Comparison of ENCODE assay signal across 11 mouse cellular contexts in the genomic region with DNA sequence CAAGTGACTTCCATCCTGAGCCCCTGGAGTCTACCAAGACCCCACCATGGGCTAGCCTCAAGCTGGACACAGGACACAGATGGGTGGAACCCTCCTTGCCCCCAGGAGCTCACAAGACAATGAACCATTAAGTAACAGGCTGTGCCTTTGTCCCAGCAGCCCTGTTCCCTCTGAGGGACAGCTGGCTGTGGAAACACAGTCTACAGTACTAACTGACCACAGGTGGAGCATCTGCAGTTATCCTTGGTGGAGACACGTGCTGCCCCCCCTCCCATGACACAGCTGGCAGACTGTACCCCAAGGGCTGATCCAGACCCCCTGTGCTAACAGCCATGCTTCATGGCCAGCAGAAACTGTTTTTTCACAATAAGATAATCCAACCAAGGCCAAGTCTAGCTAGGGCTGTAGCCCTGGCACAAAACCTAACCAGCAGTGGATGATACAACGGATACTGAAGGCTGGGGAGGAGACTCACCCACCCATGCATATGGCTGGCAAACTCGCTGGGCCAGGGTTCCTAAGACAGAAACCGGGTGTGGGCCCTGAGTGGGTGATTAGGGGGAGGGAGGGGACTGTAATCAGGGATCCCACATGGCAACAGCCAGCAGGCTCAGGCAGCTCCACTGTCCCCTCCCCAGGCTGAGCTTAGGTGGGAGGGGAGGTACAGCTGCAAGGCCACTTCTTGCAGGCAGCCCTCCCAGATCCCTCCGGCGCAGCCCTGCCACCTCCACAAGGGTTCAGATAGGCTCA. TPM values are rescaled to one million over a fixed set of nuclear protein-coding genes. Genes with fewer than 3 reads are reported as not detected.
A peak's percentile ranks its signal among the peaks of the same experiment; 100 is the strongest.
DNase-seq lines count a peak whose midpoint lies in the region; ATAC-seq and TF ChIP-seq lines count a peak whose summit lies in the region.
"Had no signal": no experiment of that assay in that cellular context is flagged by ENCODE, and none has a peak within 500 bp of the region (broad histone marks: within the 10 kb centered on the region; RNA-seq: fewer than 3 reads in every experiment).

No protein-coding gene starts in this region.

- H3K4me3 ChIP-seq in kidney, adult 2 months (ENCODE audit: insufficient read depth, low read depth, low read length) = no peak overlapping the region
- H3K4me3 ChIP-seq in hindbrain, postnatal 0 days (ENCODE audit: low read length) = no peak overlapping the region
- H3K4me3 ChIP-seq in lung, adult 2 months (replicated peaks; ENCODE audit: extremely low read depth, low read depth, low read length) = no peak overlapping the region
- no peak overlapping the region for H3K4me3 ChIP-seq in midbrain, postnatal 0 days (ENCODE audit: low read depth, low read length)

- H3K36me3 ChIP-seq in kidney, adult 2 months (ENCODE audit: control insufficient read depth, insufficient read depth, low read length) = no peaks in the 10 kb centered on the region
- no peaks in the 10 kb centered on the region for H3K36me3 ChIP-seq in hindbrain, postnatal 0 days (ENCODE audit: insufficient read depth, low read length)
- H3K36me3 ChIP-seq in midbrain, postnatal 0 days (ENCODE audit: insufficient read depth, low read length) = no peaks in the 10 kb centered on the region

- WGBS in kidney, adult 2 months = 72% methylated on average over 6 of the region's 6 CpGs
- 58% methylated on average over 6 of the region's 6 CpGs for WGBS in hindbrain, postnatal 0 days
- 84% methylated on average over 6 of the region's 6 CpGs for WGBS in lung, adult 2 months
- WGBS in midbrain, postnatal 0 days = 78% methylated on average over 6 of the region's 6 CpGs

- H3K9ac ChIP-seq in hindbrain, postnatal 0 days (replicated peaks; ENCODE audit: low read length) = no peak overlapping the region
- H3K9ac ChIP-seq in midbrain, postnatal 0 days (replicated peaks; ENCODE audit: low read length, poor library complexity, severe bottlenecking) = no peak overlapping the region

- peaks cover 79% of the 10 kb centered on the region for H3K4me1 ChIP-seq in kidney, adult 2 months (ENCODE audit: control insufficient read depth, insufficient read depth, low read length)
- H3K4me1 ChIP-seq in hindbrain, postnatal 0 days (ENCODE audit: insufficient read depth, low read length) = no peaks in the 10 kb centered on the region
- peaks cover 22% of the 10 kb centered on the region for H3K4me1 ChIP-seq in lung, adult 2 months (ENCODE audit: control insufficient read depth, insufficient read depth, low read length)
- no peaks in the 10 kb centered on the region for H3K4me1 ChIP-seq in midbrain, postnatal 0 days (ENCODE audit: insufficient read depth, low read length)

- DNase-seq in kidney, adult 2 months = no peak
- DNase-seq in kidney, adult 9 months = no peak
- peak; percentile 29 for DNase-seq in brain, adult 2 months (ENCODE audit: low read depth, low spot score)
- no peak for DNase-seq in hindbrain, postnatal 0 days (ENCODE audit: low spot score)
- no peak for DNase-seq in cerebellum, adult 18-20 months
- no peak for DNase-seq in lung, adult 2 months
- no peak for DNase-seq in midbrain, postnatal 0 days (ENCODE audit: low spot score)
- DNase-seq: heart, postnatal 10 days; lung, postnatal 14 days had no signal

- TF ChIP-seq CTCF in kidney, adult 2 months (conservative IDR thresholded peaks at IDR 0.05; ENCODE audit: insufficient read depth, insufficient read length, low read depth, low read length) = no peak
- no peak for TF ChIP-seq CTCF in hindbrain, postnatal 0 days (IDR thresholded peaks at IDR 0.05; ENCODE audit: low read depth)
- no peak for TF ChIP-seq CTCF in lung, adult 2 months (IDR thresholded peaks at IDR 0.05; ENCODE audit: insufficient read depth, low read length)
- TF ChIP-seq CTCF in midbrain, postnatal 0 days (IDR thresholded peaks at IDR 0.05) = no peak

- H3K4me2 ChIP-seq in hindbrain, postnatal 0 days (ENCODE audit: low read depth, low read length) = no peak overlapping the region
- H3K4me2 ChIP-seq in midbrain, postnatal 0 days (ENCODE audit: low read depth, low read length, poor library complexity, severe bottlenecking) = no peak overlapping the region

- no peaks in the 10 kb centered on the region for H3K27me3 ChIP-seq in kidney, adult 2 months (replicated peaks; ENCODE audit: control insufficient read depth, insufficient read depth, low read length)
- H3K27me3 ChIP-seq in hindbrain, postnatal 0 days (ENCODE audit: insufficient read depth, low read length) = no peaks in the 10 kb centered on the region
- no peaks in the 10 kb centered on the region for H3K27me3 ChIP-seq in midbrain, postnatal 0 days (ENCODE audit: insufficient read depth, low read length)
- H3K27me3 ChIP-seq: CH12.LX had no signal

- ATAC-seq in hindbrain, postnatal 0 days = peak; percentile 22
- ATAC-seq in megakaryocyte-erythroid progenitor cell, adult 5-6 weeks (replicated peaks; ENCODE audit: low FRiP score, low TSS enrichment, poor library complexity, severe bottlenecking) = peak; percentile 85
- ATAC-seq in midbrain, postnatal 0 days (ENCODE audit: low FRiP score) = no peak; the same call in 1 of the 2 replicates

- H3K9me3 ChIP-seq in hindbrain, postnatal 0 days (ENCODE audit: low read length) = no peaks in the 10 kb centered on the region
- no peaks in the 10 kb centered on the region for H3K9me3 ChIP-seq in midbrain, postnatal 0 days (ENCODE audit: low read length)

- TF ChIP-seq POLR2A in kidney, adult 2 months (IDR thresholded peaks at IDR 0.05; ENCODE audit: low read depth, low read length) = no peak
- no peak for TF ChIP-seq POLR2A in lung, adult 2 months (IDR thresholded peaks at IDR 0.05; ENCODE audit: borderline replicate concordance, extremely low read depth, low read depth, low read length)

- peak overlapping the region; percentile 47 for H3K27ac ChIP-seq in kidney, adult 2 months (ENCODE audit: insufficient read depth, low read depth, low read length)
- no peak overlapping the region; the same call in 1 of the 2 replicates for H3K27ac ChIP-seq in hindbrain, postnatal 0 days
- no peak overlapping the region for H3K27ac ChIP-seq in midbrain, postnatal 0 days (ENCODE audit: low read depth, low read length)

RNA-seq across cellular contexts. Expression of gene Cd82, which starts 15.3 kb away (rescaled TPM):
- polyA plus RNA-seq in kidney, adult 2 months (2012; rRNA removed) = 200 and 223 TPM in 2 replicates
- total RNA-seq in hindbrain, postnatal 0 days (2014; rRNA removed) = 12.4 and 14.2 TPM in 2 replicates
- 21.8 and 25.1 TPM in 2 replicates for polyA plus RNA-seq in hindbrain, postnatal 0 days (2015; fragmentation: Nextera tagmentation; extraction: Ambion mirVana)
- 105 and 123 TPM in 2 replicates for total RNA-seq in megakaryocyte-erythroid progenitor cell, adult 5-6 weeks (2014; fragmentation: Nextera tagmentation)
- 66.1 and 86.4 TPM in 2 replicates for total RNA-seq in megakaryocyte-erythroid progenitor cell, adult 5-6 weeks (2017)
- polyA plus RNA-seq in lung, adult 2 months (2012; rRNA removed) = 170 and 176 TPM in 2 replicates
- 9.2 and 11.4 TPM in 2 replicates for total RNA-seq in midbrain, postnatal 0 days (2014; rRNA removed)
- 14.5 and 14.8 TPM in 2 replicates for polyA plus RNA-seq in midbrain, postnatal 0 days (2015; fragmentation: Nextera tagmentation; extraction: Ambion mirVana)
